Mouse (Mus musculus): ENCODE results near the gene Vps37b.

The Vps37b gene

DNA sequence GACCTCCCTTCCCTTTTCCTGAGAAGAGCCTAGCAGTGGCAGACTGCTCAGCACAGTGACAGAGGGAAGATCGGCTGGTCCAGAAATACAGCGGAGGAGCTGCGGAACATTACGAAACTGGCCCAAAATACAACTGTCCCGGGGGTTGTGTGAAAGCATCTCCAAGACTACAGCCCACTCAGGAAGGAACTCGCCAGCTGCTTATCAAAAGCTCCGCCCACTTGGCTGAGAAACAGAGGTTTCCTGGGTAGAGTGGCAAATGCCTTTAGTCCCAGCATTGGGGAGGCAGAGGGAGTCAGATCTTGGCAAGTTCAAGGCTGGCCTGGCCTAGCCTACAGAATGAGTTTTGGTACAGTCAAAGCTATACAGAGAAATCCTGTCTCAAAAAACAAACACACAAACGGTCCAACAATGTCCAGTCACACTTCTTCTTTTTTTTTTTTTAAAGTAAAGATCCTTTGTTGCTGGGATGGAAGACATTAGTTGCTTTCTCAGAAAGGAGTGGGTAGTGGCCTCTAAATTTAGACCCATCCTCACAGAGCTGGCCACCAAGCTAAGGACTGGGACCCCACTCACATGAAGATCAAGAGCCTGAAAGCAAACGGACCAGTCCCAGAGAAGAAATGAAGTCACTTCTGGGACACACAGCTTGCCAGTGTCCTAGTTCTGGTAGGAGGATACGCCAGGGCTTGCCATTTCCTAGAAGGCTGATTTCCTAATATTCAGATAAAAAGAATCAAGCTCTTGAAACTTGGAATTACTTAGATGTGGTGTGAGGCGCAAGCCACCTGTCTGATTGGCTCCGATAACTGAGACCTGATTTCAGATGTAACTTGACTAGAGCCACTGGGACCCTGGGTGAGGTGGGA, 12.5 kb downstream of the Vps37b start:
- DNase-seq = peak; percentile 72

DNA sequence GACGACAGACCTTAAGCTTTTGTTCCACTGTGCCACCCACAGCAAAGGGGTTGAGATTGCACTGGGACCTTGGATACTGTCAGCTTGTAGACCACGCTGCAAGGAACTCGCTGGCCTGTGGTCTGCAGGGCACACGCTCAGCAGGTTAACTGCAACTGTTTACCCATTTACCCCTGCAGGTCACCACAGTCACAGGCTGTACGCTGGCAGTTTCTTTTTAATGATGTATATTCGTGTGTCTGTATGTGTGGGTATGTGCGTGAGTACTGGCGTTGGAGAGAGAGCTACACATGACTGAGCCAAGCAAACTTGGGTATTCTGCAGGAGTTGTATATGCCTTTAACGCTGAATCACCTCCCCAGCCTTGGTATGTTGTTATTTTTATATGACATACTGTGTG, 13.4 kb downstream of the Vps37b start:
- no peak for DNase-seq

DNA sequence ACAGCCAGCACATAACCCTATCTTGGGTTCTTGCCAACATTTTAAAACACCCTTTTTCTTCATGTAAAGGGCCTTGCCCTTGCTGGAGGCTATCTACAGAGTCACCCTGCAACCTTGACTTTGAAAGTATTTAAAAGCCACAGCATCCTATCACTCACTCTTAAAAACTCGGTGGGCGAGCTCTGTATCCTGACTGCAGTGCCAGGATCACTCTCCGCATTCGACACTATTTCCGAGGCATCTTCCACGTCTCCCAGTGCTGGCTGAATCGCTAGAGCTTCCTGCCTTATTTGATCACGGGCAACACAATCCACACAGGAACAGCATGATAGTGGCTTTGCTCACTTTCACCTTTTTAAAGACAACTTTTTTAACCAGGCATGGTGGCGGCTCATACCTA, 14.1 kb downstream of the Vps37b start:
- DNase-seq = no peak

DNA sequence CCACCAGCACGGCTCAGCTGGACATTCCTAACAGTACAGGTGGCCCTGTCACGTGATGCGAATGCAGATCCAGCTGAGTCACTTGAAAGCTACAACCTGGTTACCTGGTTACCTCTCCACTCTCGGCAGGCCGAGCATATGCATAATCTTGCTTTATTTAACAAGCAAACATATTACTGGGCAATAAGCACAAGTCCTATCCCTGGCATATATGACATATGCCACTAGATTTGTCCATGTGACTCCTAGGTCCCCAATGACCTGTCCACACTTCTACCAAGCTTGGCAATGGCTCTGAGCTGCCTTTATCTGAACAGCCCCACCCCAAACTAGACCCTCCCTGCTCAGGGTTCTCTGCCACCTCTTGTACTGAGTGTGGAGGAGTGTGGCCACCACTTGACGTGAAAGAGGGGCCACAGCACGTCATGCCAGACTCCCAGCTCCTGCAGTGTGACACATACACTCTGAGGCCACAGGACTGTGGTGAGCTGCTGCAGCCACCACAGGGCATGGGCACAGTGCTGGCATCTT, 15.7 kb downstream of the Vps37b start:
- DNase-seq = no peak

DNA sequence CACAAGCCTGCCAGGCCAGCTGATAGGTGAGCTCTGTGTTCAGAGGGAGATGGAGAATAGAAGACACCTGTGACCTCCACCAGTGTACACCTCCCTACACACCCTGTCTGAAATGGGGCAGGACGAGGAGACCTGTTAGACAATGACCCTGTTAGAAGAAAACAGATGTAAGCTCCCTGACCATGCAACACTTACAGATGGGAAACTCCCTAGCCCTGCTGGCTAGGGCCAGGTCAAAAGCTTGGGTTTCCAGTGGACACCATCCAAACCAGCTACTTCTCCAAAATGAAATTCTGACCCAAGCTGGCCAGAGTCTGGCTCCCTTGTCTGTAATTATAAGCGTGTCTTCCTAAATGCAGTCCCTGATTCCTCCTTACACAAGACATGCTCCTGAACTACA, 16.3 kb downstream of the Vps37b start:
- no peak for DNase-seq

DNA sequence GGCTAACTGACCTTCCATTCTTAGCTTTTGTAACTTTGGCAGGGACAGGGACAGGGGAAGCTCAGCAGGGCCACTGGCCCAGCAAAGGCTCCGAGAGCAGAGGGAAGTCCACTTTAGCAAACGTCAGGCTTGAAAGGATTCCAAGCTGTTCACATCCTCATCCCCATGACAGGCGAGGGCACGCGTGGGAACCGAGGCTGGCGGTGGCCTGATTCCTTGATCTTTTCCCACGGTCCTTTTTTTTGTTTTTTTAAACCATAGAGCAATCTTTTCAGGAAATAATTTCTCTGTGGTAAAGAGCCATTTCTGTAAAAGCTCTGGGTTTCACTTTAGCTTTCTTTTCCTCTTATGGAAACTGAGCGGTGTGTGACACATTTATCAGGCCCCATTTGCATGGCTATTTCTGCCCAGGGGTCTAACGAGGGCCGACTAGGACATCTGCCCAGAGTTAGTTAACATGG, 17.2 kb downstream of the Vps37b start:
- no peak for DNase-seq

DNA sequence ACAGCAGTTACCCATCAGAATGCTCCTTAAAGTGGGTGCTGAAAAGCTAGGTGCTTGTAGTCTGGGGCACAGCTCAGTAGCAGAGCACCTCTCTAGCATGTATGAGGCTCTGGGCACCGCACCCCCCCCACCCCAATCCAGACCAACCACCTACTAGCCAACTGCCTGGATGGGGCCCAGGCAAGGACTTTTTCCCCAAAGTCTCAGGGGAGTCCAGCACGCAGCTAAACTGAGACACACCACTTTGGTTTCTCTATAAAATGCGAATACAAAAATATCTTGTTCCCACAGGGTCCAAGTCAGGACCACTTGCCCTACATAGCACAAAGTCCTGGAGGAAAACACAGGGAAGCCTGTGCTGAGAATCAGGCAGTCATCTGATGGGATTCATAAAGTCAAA, 17.9 kb downstream of the Vps37b start:
- no peak for DNase-seq

DNA sequence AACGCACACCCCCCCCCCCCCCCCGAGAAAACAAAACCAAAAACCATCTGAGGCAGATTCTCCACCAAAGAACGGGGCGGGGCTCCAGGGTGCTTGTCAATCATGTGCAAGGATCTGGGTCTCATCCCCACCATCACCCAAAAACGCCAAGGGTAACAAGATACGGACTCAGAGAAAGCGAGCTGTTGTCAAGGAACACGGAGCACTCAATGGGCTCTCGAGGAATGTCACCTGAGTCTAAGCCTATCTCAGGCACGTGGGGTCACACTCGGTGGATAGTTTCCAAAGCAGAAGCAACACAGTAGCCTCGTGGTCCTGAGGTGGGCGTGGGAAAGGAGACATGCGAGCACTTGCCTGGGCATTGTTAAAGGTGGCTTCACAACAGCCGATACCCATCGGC, 18.3 kb downstream of the Vps37b start:
- no peak for DNase-seq

DNA sequence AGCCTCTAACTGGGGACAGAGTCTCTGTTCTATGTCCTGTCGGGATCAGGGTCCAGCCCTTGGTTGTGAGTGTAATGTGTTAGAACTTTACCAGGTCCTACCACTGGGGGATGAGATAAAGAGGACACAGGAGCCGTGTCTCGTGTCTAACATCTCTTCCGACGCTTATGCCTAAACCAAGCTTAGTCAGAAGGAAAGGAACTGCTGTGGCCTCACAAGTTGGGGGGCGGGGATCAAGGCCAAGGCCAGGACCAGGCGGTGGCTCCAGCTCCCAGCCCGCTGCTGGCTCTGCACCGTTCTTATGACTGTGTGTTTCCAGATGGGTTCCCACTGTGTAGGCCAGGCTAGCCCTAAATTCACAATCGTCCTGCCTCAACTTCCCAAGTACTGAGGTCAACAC, 19.2 kb downstream of the Vps37b start:
- no peak for DNase-seq

DNA sequence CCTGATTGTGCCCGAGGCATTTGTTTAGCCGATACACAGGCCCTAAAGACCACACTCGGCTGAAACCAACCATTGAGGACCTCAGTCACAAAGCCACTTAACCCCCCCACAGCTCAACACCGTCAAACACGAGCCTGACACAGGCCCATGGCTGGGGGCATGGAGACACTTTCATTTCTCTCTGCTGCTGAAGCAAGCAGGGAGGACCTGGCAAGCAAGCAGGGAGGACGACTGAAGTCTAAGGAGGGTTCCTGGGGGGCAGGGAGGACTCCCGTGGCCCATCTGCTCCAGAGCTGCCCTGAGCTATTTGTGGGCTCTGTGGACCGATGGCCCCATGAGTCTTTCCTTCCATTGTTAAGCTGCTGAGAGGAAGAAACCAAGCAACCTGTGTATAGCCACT, 20.1 kb downstream of the Vps37b start:
- no peak for DNase-seq

DNA sequence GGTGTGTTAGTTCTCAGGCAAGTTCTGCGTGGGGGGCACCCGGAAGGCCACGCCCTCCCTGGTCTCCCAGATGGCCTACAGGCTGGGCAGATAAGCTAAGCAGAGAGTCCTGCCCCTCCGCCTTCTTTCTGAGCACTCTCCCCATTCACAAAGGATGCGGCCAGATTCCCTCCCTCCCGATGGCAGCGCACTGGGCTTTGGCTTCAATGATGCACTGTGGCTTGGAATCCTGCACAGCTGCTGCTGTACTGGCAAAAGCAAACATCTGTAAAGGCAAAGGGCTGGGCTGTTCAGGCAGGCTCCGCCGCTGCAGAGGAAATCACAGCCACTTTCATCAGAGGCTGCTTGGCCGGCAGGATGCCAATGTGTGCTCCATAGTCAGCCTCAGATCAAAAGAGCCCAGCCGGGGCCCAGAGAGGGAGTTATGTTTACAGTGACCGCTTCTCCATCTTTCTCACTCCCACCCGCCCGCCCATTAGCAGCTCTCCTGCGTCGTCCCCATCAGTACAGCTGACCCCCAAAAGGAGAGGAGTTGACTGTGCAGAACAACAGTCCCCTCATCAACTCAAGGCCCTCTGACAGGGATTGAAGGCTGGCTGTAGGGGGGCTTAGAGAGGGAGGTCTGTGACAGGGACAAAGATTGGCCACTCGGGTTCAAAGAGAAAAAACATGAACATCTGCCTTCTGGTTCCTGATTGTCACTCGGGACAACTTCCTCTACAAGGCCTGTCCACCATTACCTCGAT, 21.0 kb downstream of the Vps37b start:
- no peak for DNase-seq

DNA sequence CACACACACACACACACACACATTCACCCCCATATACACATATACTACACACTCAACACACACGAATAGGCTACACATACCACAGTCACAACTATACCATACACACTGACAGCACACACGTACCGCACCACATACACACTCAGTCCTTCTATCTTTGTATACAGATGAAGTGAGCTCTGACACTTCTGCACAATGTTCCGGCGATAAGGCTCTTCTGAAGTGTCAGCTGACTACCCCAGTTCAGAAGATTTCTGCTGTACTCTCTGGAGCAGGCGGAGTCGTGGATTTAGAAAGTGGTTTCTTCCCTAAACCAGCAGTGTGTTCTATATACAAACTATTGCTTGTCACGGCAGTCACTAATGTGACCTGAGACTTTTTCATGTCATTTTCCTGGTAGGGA, 22.0 kb downstream of the Vps37b start:
- DNase-seq = no peak

DNA sequence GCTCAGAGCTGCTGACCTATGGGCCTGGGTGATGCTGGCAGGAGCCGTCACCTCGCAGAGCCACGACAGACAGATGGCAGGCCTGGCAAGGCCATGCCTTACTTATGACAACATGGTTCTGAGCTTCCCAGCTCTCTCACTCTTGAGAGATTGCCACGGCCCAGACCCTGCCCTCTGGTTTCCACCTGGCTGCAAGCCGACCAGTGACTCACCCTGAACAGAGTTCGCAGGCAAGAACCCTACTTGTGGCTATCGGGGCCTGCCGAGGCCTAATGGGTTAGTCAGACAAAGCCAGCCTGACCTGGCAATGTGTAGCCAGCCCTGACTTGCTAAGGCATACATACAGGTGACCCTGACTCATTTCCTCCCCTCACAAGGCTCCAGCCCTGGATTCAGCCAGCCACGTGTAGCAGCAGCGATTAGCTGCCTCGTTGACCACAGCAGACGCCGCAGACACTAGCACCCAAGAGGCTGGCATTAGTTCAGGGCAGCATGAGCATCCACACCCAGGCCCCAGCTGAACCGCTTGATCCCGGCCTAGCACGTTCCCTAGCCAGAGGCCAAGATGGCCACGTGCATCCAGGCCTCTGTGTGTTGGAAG, 25.1 kb downstream of the Vps37b start:
- no peak for DNase-seq

DNA sequence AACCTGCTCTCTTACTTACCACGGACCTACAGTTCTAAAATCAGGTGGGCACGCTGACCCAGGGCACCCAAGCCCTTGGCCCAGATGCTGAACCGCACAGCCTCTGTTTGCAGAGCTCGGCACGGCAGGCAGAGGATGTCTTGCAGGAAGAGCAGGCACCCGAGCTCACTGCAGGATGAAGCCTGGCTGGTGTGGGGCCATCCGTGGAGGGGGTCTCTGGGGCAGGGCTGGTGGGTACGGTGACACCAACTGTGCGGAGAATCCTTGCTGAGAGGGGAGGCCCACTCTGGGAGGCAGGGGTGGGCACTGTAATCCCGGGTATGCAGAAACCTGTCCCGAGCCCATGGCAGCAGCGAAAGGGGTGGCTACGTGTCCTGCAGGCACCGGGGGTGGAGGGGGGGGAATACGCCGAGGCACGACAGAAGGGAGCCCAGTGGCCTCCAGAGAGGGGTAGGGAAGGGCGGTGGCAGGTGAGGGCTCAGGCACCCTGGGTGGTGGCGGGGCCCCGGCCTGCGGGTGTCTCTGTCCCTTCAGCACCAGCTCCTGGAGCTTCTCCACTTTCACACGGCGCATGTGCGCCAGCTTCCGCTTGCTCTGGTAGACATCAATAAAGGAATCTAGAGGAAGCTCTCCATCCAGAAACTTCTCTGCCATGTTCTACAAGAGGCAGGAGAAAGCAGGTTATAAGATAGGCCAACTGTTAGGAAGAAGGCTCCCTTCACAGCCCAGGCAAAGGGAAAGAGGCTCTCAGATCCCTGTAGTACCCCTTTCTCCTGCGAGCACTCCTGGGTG, 25.8 kb downstream of the Vps37b start:
- DNase-seq = no peak

DNA sequence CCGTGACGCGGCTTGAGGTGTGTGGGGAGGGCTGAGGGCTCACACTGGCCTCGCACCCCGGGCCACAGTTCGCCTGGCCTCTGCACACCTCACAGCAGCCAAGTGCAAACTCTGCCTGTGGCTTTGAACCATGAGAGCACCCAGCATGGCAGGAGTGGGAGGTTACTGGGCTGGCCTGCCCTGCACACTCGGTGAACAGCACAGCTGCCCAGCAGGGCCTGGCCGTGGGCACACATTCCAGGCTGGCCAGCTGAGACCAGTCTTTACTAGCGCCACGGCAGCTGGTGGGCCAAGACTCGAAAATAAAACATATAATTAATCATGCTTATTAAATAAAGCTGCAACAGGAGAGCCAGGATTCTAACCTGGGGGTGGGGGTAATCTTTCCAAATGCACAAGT, 26.5 kb downstream of the Vps37b start:
- no peak for DNase-seq

DNA sequence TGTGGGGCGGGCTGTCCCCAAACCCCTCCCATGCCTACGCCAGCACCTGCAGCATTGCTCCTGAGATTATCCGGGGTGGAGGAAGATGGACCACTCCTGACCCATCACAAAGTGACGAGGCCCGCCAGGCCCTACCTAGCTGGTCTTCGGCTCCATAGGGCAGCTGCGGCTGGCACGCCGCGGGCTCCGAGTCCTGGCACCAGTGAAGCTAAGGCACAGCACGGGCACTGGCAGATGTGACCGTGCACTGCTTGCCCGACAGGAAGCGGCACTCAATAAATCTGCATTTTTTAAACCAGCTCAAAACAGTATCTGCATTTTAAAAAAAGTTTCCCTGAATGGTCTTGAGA, 26.9 kb downstream of the Vps37b start:
- no peak for DNase-seq

DNA sequence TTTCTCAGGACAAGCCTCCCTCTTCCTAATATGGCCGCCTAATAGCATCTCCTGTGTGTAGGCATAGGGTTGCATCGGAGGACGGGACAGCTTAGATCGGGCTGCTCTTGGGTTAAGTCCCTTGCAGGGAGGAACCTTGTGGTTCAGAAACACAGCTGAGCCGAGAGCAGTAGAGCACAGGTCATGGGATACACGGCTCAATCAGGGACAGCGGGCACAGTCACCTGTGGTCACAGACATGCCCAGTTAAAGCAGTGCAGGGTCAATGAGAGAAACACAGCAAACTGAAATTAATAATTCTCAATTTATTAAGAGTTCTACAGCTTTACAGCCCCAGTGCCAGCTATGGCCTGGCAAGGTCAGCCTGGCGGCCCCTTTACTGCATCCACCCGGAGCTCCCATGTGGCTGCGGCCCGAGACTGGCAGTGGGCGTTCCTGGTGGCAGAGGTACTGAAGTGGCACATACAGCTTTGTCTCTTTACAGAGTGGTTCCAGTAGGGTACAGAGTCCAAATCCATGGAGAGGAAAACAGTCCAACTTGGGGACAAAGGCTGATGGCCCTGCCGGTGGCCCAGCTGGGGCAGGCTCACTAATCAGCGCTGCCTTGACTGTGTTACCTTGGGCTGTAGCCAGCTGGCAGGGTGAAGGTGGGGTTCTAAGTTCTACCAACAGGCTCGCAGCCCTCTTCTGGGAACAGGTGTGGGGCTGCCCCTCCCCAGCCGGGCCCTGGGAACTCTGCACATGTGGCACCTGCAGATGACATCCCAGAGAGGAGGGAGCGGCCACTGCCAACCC, 27.5 kb downstream of the Vps37b start:
- peak; percentile 65 for DNase-seq

DNA sequence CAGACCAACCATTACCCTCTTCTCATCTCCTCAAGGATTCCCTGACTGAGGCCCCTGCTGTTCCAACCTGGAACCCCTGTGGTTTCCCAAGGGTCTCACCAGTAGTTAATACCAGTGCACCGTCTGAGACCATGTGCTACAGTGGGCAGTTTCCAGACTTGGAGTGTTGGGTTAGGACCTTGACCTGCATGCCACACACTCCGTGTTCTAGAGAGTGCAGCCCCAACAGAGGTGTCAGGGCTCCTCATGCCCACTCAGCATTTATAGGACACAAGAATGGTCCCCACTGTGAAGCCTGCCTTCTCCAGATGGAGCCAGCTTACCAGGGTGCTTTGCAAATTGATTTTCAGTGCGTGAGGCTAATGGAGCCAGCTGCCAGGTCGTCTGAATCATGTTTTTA, 28.7 kb downstream of the Vps37b start:
- no peak for DNase-seq

DNA sequence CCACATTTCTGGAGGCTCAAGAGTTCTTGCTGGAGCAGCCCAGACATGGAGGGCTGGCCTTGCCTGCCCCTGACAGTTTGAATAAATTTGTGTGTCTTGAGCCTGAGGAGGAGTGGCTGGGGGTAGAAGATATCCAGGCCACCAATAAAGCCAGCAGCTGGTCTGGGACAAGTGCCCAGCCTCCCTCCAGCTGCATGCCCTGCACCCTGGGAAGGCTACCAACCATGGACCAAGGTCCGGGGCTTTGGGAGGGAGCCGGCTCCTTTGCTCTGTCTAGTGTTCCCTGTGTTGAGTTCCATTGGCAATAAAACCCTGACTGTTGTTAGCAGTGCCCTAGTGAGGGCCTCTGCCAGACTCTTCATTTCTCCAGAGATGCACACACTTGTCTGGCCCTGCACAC, 29.2 kb downstream of the Vps37b start:
- DNase-seq = no peak

DNA sequence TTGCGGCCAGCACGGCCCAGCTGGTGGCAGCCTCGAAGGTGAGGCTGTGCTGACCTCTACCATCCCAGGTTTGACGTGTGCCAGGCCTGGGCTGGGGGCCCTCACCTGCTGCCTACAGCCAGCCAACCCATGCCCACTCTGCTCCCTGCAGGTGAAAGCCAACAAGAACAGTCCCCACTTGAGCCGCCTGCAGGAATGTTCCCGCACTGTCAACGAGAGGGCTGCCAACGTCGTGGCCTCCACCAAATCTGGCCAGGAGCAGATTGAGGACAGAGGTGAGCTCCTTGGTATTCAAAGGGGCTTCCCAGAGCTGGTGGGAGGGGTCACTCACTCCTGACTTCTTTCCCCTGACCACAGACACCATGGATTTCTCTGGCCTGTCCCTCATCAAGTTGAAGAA, 30.8 kb downstream of the Vps37b start:
- DNase-seq = no peak

DNA sequence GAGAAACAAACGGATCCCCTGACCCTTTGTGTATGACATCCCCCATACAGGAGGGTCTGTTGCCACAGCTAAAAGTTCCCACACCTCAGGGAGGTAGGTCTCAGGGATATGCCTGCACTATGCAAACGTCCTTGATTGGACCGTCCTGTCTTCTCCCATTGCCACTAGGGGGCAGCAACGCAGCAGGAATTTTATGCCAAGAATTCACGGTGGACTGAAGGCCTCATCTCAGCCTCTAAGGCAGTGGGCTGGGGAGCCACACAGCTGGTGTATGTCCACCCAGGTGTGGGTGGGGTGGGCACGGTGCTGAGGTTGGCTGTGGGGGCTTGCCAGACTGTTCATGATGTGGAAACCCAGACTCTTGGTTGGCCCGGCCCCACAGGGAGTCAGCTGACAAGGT, 31.2 kb downstream of the Vps37b start:
- peak; percentile 91 for DNase-seq

DNA sequence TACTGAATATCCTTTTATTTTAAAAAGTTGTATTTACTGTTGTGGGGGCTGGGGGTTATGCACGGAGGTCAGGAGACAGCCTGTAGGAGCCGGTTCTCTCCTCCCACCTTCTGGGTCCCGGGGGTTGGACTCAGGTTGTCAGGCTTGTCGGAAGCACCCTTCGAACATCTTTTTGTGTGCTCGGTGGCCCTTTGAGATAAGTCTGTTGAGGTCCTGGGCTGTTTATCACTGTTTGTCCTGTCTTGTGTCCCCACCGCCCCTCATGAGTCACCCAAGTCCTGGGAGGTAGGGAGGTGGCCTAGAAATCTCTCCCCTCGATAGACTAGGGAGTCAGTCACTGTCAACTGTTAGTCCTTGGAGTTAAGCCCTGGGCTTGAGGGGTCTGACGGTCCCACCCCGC, 33.7 kb downstream of the Vps37b start:
- DNase-seq = no peak
